Mouse (Mus musculus): ENCODE measurements at regions not wholly inside any gene's neighbourhood (a gene's known extent, or its start where the extent isn't known, plus 50 kb on each side); places are given as distances from the start of the nearest gene placed in this dataset.
A peak's percentile ranks its signal among the peaks of the same experiment; 100 is the strongest.

DNA sequence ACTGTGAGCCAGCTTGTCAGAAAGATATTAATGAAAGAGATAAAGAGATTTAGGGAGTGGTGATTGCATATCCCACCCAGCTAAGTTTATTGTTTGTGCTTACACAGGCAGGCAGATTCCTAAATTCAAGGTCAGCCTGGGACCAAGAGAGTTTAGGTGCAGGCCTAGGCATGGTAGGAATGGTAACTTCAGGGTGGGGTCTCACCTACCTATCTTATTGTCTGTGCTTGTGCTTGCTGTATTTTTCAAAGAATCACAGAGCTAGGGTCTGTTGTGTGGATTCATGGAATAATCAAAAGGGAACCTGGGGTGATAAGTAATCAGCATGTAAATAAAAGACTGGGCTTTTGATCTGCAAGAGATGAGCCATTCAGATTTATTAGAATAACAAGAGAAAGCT is 642.4 kb downstream of the Pkhd1 start:
- Histone ChIP-seq H3K4me1 (replicated peaks; ENCODE audit: control insufficient read depth, insufficient read depth, low read length) (no peaks in the 10 kb centered on the region), H3K36me3 (ENCODE audit: control insufficient read depth, insufficient read depth, low read length) (no peaks in the 10 kb centered on the region), H3K4me3 (ENCODE audit: low read depth, low read length) (no peak overlapping the region), H3K27me3 (ENCODE audit: control insufficient read depth, insufficient read depth, low read length) (peaks cover 19% of the 10 kb centered on the region), H3K4me2 (ENCODE audit: low read depth, low read length, severe bottlenecking) (no peak overlapping the region), H3K9me3 (ENCODE audit: control insufficient read depth, low read length) (no peaks in the 10 kb centered on the region), H3K27ac (ENCODE audit: low read depth, low read length) (no peak overlapping the region), H3K9ac (ENCODE audit: low read length) (no peak overlapping the region)
- no peak for DNase-seq (ENCODE audit: low spot score)
- no peak for ATAC-seq (replicated peaks; ENCODE audit: low FRiP score)

DNA sequence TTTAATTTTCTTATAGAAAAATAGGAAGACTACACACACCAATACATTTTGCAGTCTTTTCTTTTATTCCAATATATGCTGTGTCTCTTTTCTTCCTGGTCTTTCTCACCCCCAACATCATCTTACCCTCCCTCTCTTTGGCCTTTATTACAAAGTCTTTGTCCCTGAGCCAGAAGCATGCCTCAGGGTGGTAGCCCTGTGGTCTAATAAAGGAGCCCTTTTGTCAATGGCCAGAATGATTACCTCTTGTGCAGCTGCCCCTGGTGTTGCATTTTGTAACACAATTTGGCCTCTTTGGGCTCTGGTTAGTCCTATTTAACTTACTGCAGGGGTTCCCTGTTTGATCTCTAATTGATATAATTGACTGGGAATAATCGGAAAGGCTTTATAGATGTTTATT is 636.7 kb downstream of the Pkhd1 start:
- no peak overlapping the region for H3K27ac ChIP-seq (ENCODE audit: low read depth, low read length)
- no peaks in the 10 kb centered on the region for H3K36me3 ChIP-seq (ENCODE audit: control insufficient read depth, insufficient read depth, low read length)
- no peak overlapping the region for H3K4me2 ChIP-seq (ENCODE audit: low read depth, low read length, severe bottlenecking)
- H3K4me1 ChIP-seq (replicated peaks; ENCODE audit: control insufficient read depth, insufficient read depth, low read length), result peaks cover 2% of the 10 kb centered on the region; the same call in 1 of the 2 replicates
- DNase-seq (ENCODE audit: low spot score) (no peak), ATAC-seq (replicated peaks; ENCODE audit: low FRiP score) (peak; percentile 55; the same call in 1 of the 2 replicates)
- H3K9me3 ChIP-seq (ENCODE audit: control insufficient read depth, low read length), result no peaks in the 10 kb centered on the region
- no peak overlapping the region for H3K9ac ChIP-seq (ENCODE audit: low read length)
- no peak overlapping the region for H3K4me3 ChIP-seq (ENCODE audit: low read depth, low read length)
- 9% methylated on average over 1 of the region's 1 CpGs for WGBS
- H3K27me3 ChIP-seq (ENCODE audit: control insufficient read depth, insufficient read depth, low read length), result peaks cover 34% of the 10 kb centered on the region

DNA sequence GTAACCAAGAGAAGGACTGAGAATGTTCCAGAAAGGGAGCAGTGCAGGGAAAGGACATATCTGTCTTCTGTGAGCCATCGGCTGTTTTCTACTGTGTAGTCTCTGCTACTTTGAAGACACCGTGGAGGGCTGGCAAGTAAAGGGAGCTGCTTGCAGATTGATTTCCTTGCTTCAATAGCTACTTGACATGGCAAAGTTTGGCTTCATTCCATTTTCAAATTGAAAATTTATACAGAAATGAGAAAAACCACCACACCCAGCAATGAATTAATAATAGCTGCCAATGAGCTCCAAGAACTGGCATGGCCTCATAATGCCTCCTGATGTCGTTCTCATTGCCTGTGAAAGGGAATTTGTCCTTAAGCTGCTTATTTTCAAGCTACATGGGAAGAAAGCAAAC is 635.1 kb downstream of the Pkhd1 start:
- 46% methylated on average over 3 of the region's 3 CpGs for WGBS
- ATAC-seq (replicated peaks; ENCODE audit: low FRiP score), result no peak
- Histone ChIP-seq H3K4me2 (ENCODE audit: low read depth, low read length, severe bottlenecking) (no peak overlapping the region), H3K4me3 (ENCODE audit: low read depth, low read length) (no peak overlapping the region), H3K36me3 (ENCODE audit: control insufficient read depth, insufficient read depth, low read length) (no peaks in the 10 kb centered on the region), H3K27me3 (ENCODE audit: control insufficient read depth, insufficient read depth, low read length) (peaks cover 29% of the 10 kb centered on the region), H3K9ac (ENCODE audit: low read length) (no peak overlapping the region), H3K4me1 (replicated peaks; ENCODE audit: control insufficient read depth, insufficient read depth, low read length) (peaks cover 2% of the 10 kb centered on the region; the same call in 1 of the 2 replicates), H3K9me3 (ENCODE audit: control insufficient read depth, low read length) (no peaks in the 10 kb centered on the region), H3K27ac (ENCODE audit: low read depth, low read length) (no peak overlapping the region)
- DNase-seq (ENCODE audit: low spot score), result no peak

DNA sequence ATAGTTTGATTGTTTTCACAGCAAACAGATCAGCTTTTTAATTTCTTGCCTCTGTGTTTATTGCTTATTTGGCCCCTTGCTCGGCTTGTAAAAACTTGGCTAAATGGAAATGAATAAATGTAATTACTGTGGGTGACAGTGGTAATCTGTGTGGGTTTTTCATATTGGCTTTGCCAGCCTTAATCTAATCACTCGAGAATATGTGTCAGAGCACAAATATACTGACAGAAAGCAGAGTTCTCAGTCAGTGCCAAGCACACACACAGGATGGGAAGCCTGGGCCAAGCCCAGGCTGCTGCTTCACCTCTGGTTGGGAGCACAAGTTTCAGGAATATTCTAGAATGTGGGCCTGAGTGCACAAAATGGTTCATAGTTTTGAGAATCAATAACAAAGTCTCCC is 634.4 kb downstream of the Pkhd1 start:
- Histone ChIP-seq H3K9me3 (ENCODE audit: control insufficient read depth, low read length) (no peaks in the 10 kb centered on the region), H3K4me1 (replicated peaks; ENCODE audit: control insufficient read depth, insufficient read depth, low read length) (peaks cover 2% of the 10 kb centered on the region; the same call in 1 of the 2 replicates), H3K36me3 (ENCODE audit: control insufficient read depth, insufficient read depth, low read length) (no peaks in the 10 kb centered on the region), H3K27me3 (ENCODE audit: control insufficient read depth, insufficient read depth, low read length) (peaks cover 29% of the 10 kb centered on the region), H3K4me2 (ENCODE audit: low read depth, low read length, severe bottlenecking) (no peak overlapping the region), H3K27ac (ENCODE audit: low read depth, low read length) (no peak overlapping the region), H3K9ac (ENCODE audit: low read length) (no peak overlapping the region), H3K4me3 (ENCODE audit: low read depth, low read length) (no peak overlapping the region)
- ATAC-seq (replicated peaks; ENCODE audit: low FRiP score), result no peak
- WGBS, result 47% methylated on average over 2 of the region's 2 CpGs
- no peak for DNase-seq (ENCODE audit: low spot score)

DNA sequence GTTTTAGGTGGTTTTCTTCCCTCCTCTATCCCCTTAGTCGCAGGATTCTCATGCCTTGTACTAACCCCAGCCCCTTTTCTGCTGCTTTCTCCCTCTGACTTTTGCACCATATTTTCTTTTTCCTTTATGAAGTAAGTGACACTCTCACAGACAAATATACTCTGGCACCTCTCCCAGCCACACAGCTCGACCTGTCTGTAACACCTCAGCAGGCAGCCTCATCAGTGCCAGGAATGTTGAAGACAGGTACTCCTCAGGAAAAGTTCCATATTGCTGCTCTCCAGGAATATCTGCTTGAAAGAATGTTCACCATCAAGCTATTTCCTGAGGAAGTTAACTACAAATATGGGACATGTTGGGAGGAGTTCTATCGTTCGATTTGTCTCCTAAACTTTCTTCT is 627.9 kb downstream of the Pkhd1 start:
- 84% methylated on average over 4 of the region's 4 CpGs for WGBS
- no peak for ATAC-seq (replicated peaks; ENCODE audit: low FRiP score)

More for the DNA sequence above, 627.9 kb downstream of the Pkhd1 start:
- Histone ChIP-seq H3K4me3 (ENCODE audit: low read depth, low read length) (no peak overlapping the region), H3K9me3 (ENCODE audit: control insufficient read depth, low read length) (no peaks in the 10 kb centered on the region), H3K27me3 (ENCODE audit: control insufficient read depth, insufficient read depth, low read length) (peaks cover 6% of the 10 kb centered on the region), H3K9ac (ENCODE audit: low read length) (no peak overlapping the region), H3K4me1 (replicated peaks; ENCODE audit: control insufficient read depth, insufficient read depth, low read length) (no peaks in the 10 kb centered on the region), H3K36me3 (ENCODE audit: control insufficient read depth, insufficient read depth, low read length) (no peaks in the 10 kb centered on the region), H3K27ac (ENCODE audit: low read depth, low read length) (no peak overlapping the region), H3K4me2 (ENCODE audit: low read depth, low read length, severe bottlenecking) (no peak overlapping the region)
- DNase-seq (ENCODE audit: low spot score), result no peak
